ENCODE assay signal across 8 mouse cellular contexts in genomic region chr3:95819351-95819985, GRCm38 (mm10). TPM values are rescaled to one million over a fixed set of nuclear protein-coding genes. Genes with fewer than 3 reads are reported as not detected.
DNase-seq lines count a peak whose midpoint lies in the region; ATAC-seq and TF ChIP-seq lines count a peak whose summit lies in the region.

No protein-coding gene starts in this region.

- H3K27ac ChIP-seq in ES-Bruce4 (ENCODE audit: insufficient read depth, low read length), result peak overlapping the region; percentile 81
- H3K27ac ChIP-seq in forebrain, embryonic 13.5 days, result peak overlapping the region; percentile 100
- H3K27ac ChIP-seq in liver, postnatal 0 days (ENCODE audit: low read depth), result peak overlapping the region; percentile 100
- H3K27ac ChIP-seq in neural tube, embryonic 14.5 days (ENCODE audit: low read depth, low read length), result peak overlapping the region; percentile 99

- H3K9ac ChIP-seq in ES-Bruce4 (ENCODE audit: low read depth, poor library complexity, severe bottlenecking), result peak overlapping the region; percentile 96
- H3K9ac ChIP-seq in forebrain, embryonic 13.5 days, result peak overlapping the region; percentile 79
- H3K9ac ChIP-seq in liver, postnatal 0 days (replicated peaks), result peak overlapping the region; percentile 77
- peak overlapping the region; percentile 66 for H3K9ac ChIP-seq in neural tube, embryonic 14.5 days (replicated peaks; ENCODE audit: low read depth, low read length)

- WGBS in forebrain, embryonic 13.5 days, result under 1% methylated on average over 45 of the region's 49 CpGs
- under 1% methylated on average over 49 of the region's 49 CpGs for WGBS in large intestine, adult 2 months
- WGBS in liver, postnatal 0 days (ENCODE audit: insufficient replicate concordance), result under 1% methylated on average over 49 of the region's 49 CpGs
- whole genome bisulfite sequencing in neural tube, embryonic 14.5 days, result under 1% methylated on average over 49 of the region's 49 CpGs

- TF ChIP-seq CTCF in ES-Bruce4 (IDR thresholded peaks at IDR 0.05; ENCODE audit: low read depth, low read length), result no peak
- TF ChIP-seq CTCF in liver, postnatal 0 days (IDR thresholded peaks at IDR 0.05; ENCODE audit: low read depth), result 0 out of 2 replicates have a peak, but pooled peaks have one; percentile 25

- H3K27me3 ChIP-seq in ES-Bruce4 (ENCODE audit: control insufficient read depth, insufficient read depth, low read length, poor library complexity, severe bottlenecking), result no peaks in the 10 kb centered on the region
- H3K27me3 ChIP-seq in forebrain, embryonic 13.5 days, result no peaks in the 10 kb centered on the region
- no peaks in the 10 kb centered on the region for H3K27me3 ChIP-seq in liver, postnatal 0 days (ENCODE audit: insufficient read depth, low read length)
- H3K27me3 ChIP-seq in neural tube, embryonic 14.5 days (ENCODE audit: control insufficient read depth, insufficient read depth, low read length), result no peaks in the 10 kb centered on the region

- 0 out of 2 replicates have a peak, but pooled peaks have one; percentile 58 for TF ChIP-seq EP300 in ES-Bruce4 (IDR thresholded peaks at IDR 0.05; ENCODE audit: insufficient read depth, low read depth, low read length)
- TF ChIP-seq EP300 in liver, postnatal 0 days (IDR thresholded peaks at IDR 0.05; ENCODE audit: low read depth), result peak; percentile 73; the same call in 1 of the 2 replicates

- H3K4me3 ChIP-seq in ES-Bruce4 (ENCODE audit: low read depth, low read length), result peak overlapping the region; percentile 57
- peak overlapping the region; percentile 78 for H3K4me3 ChIP-seq in forebrain, embryonic 13.5 days
- H3K4me3 ChIP-seq in liver, postnatal 0 days (ENCODE audit: low read depth, low read length), result peak overlapping the region; percentile 86
- H3K4me3 ChIP-seq in neural tube, embryonic 14.5 days (ENCODE audit: low read depth, low read length), result peak overlapping the region; percentile 74

- peak; percentile 59 for TF ChIP-seq POLR2A in ES-Bruce4 (IDR thresholded peaks at IDR 0.05; ENCODE audit: insufficient read depth, low read length)

- no peaks in the 10 kb centered on the region for H3K9me3 ChIP-seq in ES-Bruce4 (replicated peaks; ENCODE audit: control insufficient read depth, insufficient read depth, low read length, poor library complexity, severe bottlenecking)
- H3K9me3 ChIP-seq in forebrain, embryonic 13.5 days (replicated peaks), result no peaks in the 10 kb centered on the region
- no peaks in the 10 kb centered on the region for H3K9me3 ChIP-seq in liver, postnatal 0 days (ENCODE audit: low read length)
- H3K9me3 ChIP-seq in neural tube, embryonic 14.5 days (ENCODE audit: control insufficient read depth, low read length), result no peaks in the 10 kb centered on the region

- no peaks in the 10 kb centered on the region for H3K36me3 ChIP-seq in ES-Bruce4 (ENCODE audit: control insufficient read depth, insufficient read depth, low read length, poor library complexity, severe bottlenecking)
- no peaks in the 10 kb centered on the region for H3K36me3 ChIP-seq in forebrain, embryonic 13.5 days (ENCODE audit: poor library complexity, severe bottlenecking)
- H3K36me3 ChIP-seq in liver, postnatal 0 days (replicated peaks; ENCODE audit: insufficient read depth, low read length), result no peaks in the 10 kb centered on the region
- no peaks in the 10 kb centered on the region for H3K36me3 ChIP-seq in neural tube, embryonic 14.5 days (ENCODE audit: control insufficient read depth, insufficient read depth, low read length)

- intact Hi-C loops in heart, postnatal 10 days (cut with DNase I), result loop anchor here (5.0 kb wide), 1 partner anchor 132 kb away; the partner anchor contains the start of gene Adamtsl4

- H3K4me2 ChIP-seq in forebrain, embryonic 13.5 days, result peak overlapping the region; percentile 62
- peak overlapping the region; percentile 87 for H3K4me2 ChIP-seq in liver, postnatal 0 days (ENCODE audit: low read depth, low read length)
- peak overlapping the region; percentile 68 for H3K4me2 ChIP-seq in neural tube, embryonic 14.5 days (ENCODE audit: low read depth, low read length)

- DNase-seq in heart, postnatal 10 days, result peak; percentile 100
- DNase-seq in large intestine, adult 2 months (ENCODE audit: low read depth, low spot score), result peak; percentile 98
- peak; percentile 100 for DNase-seq in liver, postnatal 0 days
- DNase-seq in testis, postnatal 10 days (ENCODE audit: low spot score), result peak; percentile 100

- H3K4me1 ChIP-seq in ES-Bruce4 (ENCODE audit: control insufficient read depth, insufficient read depth, low read length), result no peaks in the 10 kb centered on the region
- peaks cover 38% of the 10 kb centered on the region for H3K4me1 ChIP-seq in forebrain, embryonic 13.5 days
- H3K4me1 ChIP-seq in liver, postnatal 0 days (ENCODE audit: insufficient read depth), result peaks cover 25% of the 10 kb centered on the region
- H3K4me1 ChIP-seq in neural tube, embryonic 14.5 days (ENCODE audit: control insufficient read depth, insufficient read depth, low read length), result peaks cover 14% of the 10 kb centered on the region

- peak; percentile 96 for ATAC-seq in cerebellum, adult (ENCODE audit: insufficient number of reproducible peaks, low FRiP score, low TSS enrichment)
- peak; percentile 97 for ATAC-seq in forebrain, embryonic 13.5 days
- peak; percentile 94 for ATAC-seq in liver, postnatal 0 days
- ATAC-seq in neural tube, embryonic 14.5 days (ENCODE audit: low read depth), result peak; percentile 97

RNA-seq across cellular contexts. Expression of gene Rprd2, which starts 0.8 kb away (rescaled TPM):
- polyA plus RNA-seq in ES-Bruce4 (2011; ENCODE audit: insufficient read depth, insufficient read length, low read depth, missing spikeins), result 51.4 and 58.6 TPM in 2 replicates
- 22.7 and 23.5 TPM in 2 replicates for polyA plus RNA-seq in forebrain, embryonic 13.5 days (2015; fragmentation: Nextera tagmentation; extraction: Ambion mirVana)
- 10 to 100 TPM; 51.4 to 53.4 TPM for total RNA-seq in heart, postnatal 10 days (2021)
- polyA plus RNA-seq in large intestine, adult 2 months (2012; rRNA removed), result 8.4 and 13.5 TPM in 2 replicates
- polyA plus RNA-seq in liver, postnatal 0 days (2015; fragmentation: Nextera tagmentation; extraction: Ambion mirVana), result 7.1 and 8.2 TPM in 2 replicates
- polyA plus RNA-seq in neural tube, embryonic 14.5 days (2014; fragmentation: Nextera tagmentation; extraction: Ambion mirVana), result 23.2 and 27.5 TPM in 2 replicates

RNA-seq across cellular contexts. Expression of gene Prpf3, which starts 36.2 kb away (rescaled TPM):
- polyA plus RNA-seq in ES-Bruce4 (2011; ENCODE audit: insufficient read depth, insufficient read length, low read depth, missing spikeins), result 92.4 and 100 TPM in 2 replicates
- polyA plus RNA-seq in forebrain, embryonic 13.5 days (2015; fragmentation: Nextera tagmentation; extraction: Ambion mirVana), result 50.9 and 53.0 TPM in 2 replicates
- 10 to 100 TPM; 22.7 to 23.4 TPM for total RNA-seq in heart, postnatal 10 days (2021)
- 16.3 and 22.9 TPM in 2 replicates for polyA plus RNA-seq in large intestine, adult 2 months (2012; rRNA removed)
- polyA plus RNA-seq in liver, postnatal 0 days (2015; fragmentation: Nextera tagmentation; extraction: Ambion mirVana), result 11.2 and 12.0 TPM in 2 replicates
- 29.6 and 38.5 TPM in 2 replicates for polyA plus RNA-seq in neural tube, embryonic 14.5 days (2014; fragmentation: Nextera tagmentation; extraction: Ambion mirVana)

RNA-seq across cellular contexts. Expression of gene Mrps21, which starts 51.9 kb away (rescaled TPM):
- polyA plus RNA-seq in ES-Bruce4 (2011; ENCODE audit: insufficient read depth, insufficient read length, low read depth, missing spikeins), result 142 and 163 TPM in 2 replicates
- 334 and 380 TPM in 2 replicates for polyA plus RNA-seq in forebrain, embryonic 13.5 days (2015; fragmentation: Nextera tagmentation; extraction: Ambion mirVana)
- 100 to 1,000 TPM; 269 to 279 TPM for total RNA-seq in heart, postnatal 10 days (2021)
- polyA plus RNA-seq in large intestine, adult 2 months (2012; rRNA removed), result 98.0 and 112 TPM in 2 replicates
- 145 and 157 TPM in 2 replicates for polyA plus RNA-seq in liver, postnatal 0 days (2015; fragmentation: Nextera tagmentation; extraction: Ambion mirVana)
- 272 and 277 TPM in 2 replicates for polyA plus RNA-seq in neural tube, embryonic 14.5 days (2014; fragmentation: Nextera tagmentation; extraction: Ambion mirVana)

RNA-seq across cellular contexts. Expression of gene Tars2, which starts 59.5 kb away (rescaled TPM):
- polyA plus RNA-seq in ES-Bruce4 (2011; ENCODE audit: insufficient read depth, insufficient read length, low read depth, missing spikeins), result 74.5 and 78.3 TPM in 2 replicates
- 42.8 and 50.9 TPM in 2 replicates for polyA plus RNA-seq in forebrain, embryonic 13.5 days (2015; fragmentation: Nextera tagmentation; extraction: Ambion mirVana)
- total RNA-seq in heart, postnatal 10 days (2021), result 10 to 100 TPM; 33.5 to 39.6 TPM
- polyA plus RNA-seq in large intestine, adult 2 months (2012; rRNA removed), result 30.3 and 36.2 TPM in 2 replicates
- 16.4 and 21.0 TPM in 2 replicates for polyA plus RNA-seq in liver, postnatal 0 days (2015; fragmentation: Nextera tagmentation; extraction: Ambion mirVana)
- 47.4 and 47.5 TPM in 2 replicates for polyA plus RNA-seq in neural tube, embryonic 14.5 days (2014; fragmentation: Nextera tagmentation; extraction: Ambion mirVana)

Comparison
In these comparisons a context has a peak if more than half of its experiments do, and no peak if none do; other contexts are left out.
1. Peak in every context shown above with its lines: DNase-seq, ATAC-seq, H3K4me3 ChIP-seq and H3K27ac ChIP-seq.